Mouse (Mus musculus): ENCODE results near the gene Nek5. TPM values are rescaled to one million over a fixed set of nuclear protein-coding genes. Genes with fewer than 3 reads are reported as not detected.
"Not testable (repeated sequence)": the region's sequence is repeated elsewhere in the genome, so short reads cannot be mapped to it uniquely, and the experiment has no call there.

Nek5 gene
- under 1 TPM in 1 of 3 experiments, not detected in 2; 0.24 TPM for polyA plus RNA-seq (2017; shearing (Covaris generic))

DNA sequence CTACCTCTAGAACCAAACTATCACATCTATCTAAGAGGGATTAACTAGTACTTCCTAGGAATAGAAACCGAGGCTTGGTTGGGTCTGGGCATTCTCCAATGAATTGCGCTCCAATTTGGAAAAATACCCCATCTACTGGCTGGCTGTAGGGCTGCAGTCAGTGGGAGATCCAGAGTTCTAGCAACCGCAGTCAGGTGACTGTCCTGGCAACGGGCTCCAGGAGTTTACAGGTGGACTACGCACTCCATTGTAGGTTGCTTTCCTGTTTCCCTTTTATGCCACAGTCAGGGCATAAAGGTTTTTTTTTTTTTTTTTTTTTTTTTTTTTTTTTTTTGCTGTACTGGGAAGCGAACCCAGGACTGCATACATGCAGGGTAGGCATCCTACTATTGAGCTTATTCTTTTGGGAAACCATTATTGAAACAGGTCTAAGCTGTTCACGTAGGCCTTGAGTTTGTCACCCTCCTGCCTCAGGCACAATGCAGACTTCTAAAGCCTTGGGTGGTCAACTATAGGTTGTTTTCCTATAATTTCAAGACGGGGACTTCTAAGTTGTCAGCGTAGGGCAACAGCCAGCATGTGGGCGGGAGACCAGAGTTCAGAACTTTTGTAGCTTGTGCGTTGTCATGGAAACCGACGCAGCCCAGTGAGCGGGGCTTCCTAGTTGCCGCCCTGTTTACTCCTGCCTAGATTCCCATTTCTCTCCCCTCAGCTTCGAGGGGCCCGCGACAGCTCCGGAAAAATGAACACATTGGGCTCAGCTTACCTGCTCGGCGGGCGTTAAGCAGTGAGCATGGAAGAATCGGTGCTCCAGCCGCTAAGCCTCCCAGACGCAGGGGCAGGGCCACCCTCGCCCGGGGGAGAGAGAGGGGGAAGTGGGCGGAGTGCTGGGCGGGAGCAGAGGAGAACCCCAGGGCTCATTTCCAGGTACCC lies at the start of gene Nek5:
Gene Nek5 (minus strand): TSS at position 834 of the 933 bp plus-strand sequence.
- peak; percentile 75 for ATAC-seq

DNA sequence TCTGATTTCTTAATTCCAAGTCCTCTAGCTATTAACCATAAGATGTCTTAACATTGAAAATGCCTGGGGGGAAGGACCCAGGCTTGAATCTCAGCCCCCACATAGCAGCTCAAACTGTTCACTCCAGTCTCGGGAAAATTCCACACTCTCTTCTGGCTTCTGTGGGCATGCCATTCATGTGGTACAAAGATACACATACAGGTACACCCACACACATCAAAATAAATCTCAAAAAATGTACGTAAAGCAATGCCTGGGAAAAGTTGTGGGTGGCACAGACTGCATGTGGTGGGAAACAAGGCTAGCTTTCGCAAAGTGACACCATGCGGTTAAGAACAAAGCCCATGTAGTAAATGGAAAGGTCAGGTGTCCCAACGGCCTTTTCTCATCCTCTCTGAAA lies 44.3 kb upstream of the Nek5 start:
- no peak for ATAC-seq

GRCm38 (mm10) chr8:22166080-22166603 lies 41.3 kb upstream of the Nek5 start, which contains the start of gene Nek3:
Gene Nek3, minus strand, starts transcription at chr8:22166435.
- ATAC-seq: peak; percentile 94

DNA sequence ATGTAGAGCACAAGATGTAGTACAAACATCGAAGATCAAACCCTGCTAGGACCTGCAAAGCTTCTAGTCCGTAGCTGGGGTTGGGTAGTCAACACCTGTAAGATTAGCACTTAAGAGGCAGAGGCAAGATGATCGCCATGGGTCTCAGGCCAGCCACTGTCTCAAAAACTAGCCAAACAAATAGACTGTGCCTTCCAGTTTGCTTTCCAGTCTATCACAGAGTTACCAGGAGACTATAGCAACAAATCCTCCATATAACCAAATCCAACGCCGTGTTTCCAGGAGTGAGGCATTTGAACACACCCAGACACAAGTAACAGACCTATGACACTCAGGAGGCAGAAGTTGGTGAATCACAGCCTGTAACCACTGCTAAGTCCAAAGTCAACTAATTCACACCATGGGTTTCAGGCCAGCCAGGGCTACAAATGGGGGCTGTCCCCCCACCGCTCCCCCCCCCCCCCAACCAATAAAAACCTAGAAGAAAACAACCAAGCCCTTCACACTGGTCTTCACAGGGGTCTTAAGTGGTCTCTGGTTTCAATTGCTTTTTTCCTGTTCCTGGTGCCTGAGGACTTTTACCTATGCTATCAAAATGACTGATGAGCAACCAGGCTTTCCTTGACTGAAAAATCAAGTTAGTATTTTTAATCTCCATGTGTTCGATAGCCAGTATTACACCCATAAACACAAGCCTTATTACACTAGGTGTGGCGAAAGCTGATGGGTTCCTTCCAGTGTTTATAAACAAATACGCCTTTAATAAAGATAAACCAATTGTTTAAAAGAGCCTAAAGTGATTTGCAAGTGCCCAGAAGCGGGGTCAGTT lies 40.6 kb upstream of the Nek5 start:
- peak; percentile 40 for ATAC-seq

DNA sequence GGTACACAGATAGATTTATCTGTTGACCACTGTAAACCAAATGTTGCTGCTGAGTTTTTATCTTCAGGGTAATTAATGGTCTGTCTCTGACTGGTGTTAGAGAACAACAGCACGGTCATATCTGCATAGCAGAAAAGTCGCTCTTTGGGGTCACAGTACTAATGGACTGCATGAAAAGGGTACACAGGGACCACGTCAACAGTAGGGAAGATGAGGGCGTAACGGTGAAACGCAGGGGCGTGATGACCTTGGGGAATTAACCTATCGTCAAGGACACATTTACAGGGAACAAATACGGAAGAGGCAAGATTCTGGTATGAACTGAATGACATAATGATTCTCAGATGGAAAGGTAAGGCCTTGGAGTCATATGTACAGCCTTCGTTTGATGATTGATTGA lies 39.6 kb upstream of the Nek5 start:
- ATAC-seq: no peak

DNA sequence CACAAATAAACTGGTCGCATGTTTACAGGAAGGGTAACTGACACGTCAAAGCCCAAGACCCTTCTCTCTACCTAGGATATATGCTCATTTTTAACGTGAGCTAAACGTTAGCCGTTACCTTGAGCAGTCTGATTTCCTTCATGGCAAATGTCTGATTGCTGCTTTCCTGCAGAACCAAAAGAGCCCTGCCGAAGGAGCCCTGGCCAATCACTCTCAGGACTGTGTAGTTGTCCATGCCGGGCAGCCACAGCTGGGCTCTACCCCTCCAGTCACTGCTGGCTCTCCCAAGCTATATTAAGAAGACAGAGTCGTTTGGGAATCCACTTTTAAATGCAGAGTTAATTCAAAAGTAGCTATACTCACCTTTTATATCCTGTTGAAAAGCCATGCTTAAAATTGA lies 37.4 kb upstream of the Nek5 start:
- no peak for ATAC-seq

- ATAC-seq: no peak
Measured at GRCm38 (mm10) chr8:22150345-22150663, 25.5 kb upstream of the Nek5 start.

GRCm38 (mm10) chr8:22149643-22150344 lies 24.9 kb upstream of the Nek5 start:
- no peak for ATAC-seq

DNA sequence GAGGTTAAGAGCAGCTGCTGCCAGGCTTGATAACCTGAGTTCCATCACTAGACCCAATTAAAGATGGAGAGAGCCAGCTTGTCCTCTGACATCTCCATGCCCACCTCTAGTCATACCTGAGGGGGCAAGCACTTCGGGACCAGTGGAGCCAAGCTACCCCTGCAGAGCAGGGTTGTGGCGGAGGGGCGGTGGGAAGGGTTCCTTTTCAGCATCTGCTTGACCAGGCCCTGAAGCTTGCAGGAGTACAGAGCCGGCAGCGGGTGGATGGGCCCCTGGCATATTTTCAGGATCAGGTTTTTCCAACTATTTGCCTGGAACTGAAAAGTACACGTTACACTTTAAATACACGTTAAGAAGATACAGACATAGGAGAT lies 23.5 kb upstream of the Nek5 start:
- ATAC-seq: no peak

- no peak for ATAC-seq
Measured at GRCm38 (mm10) chr8:22147706-22148366, 23.0 kb upstream of the Nek5 start.

DNA sequence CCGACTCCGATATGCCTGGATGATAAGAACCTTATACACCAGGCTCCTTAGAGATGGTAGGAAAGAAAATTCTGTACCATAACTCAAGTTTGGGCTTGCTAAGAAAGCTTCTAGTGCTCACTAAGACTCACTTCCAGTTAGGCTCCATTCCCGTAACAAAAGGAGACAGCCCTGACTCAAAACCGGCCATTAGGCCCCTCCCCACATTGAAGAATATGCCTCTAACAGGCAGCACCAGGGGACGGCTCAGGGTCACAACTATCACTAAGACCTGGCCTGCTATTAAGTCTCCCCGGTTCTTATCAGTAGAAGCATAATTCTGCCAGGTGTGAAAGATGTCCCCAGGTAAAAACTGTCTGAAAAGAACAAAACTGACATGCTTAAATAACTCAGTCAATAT lies 21.0 kb upstream of the Nek5 start:
- ATAC-seq: no peak

DNA sequence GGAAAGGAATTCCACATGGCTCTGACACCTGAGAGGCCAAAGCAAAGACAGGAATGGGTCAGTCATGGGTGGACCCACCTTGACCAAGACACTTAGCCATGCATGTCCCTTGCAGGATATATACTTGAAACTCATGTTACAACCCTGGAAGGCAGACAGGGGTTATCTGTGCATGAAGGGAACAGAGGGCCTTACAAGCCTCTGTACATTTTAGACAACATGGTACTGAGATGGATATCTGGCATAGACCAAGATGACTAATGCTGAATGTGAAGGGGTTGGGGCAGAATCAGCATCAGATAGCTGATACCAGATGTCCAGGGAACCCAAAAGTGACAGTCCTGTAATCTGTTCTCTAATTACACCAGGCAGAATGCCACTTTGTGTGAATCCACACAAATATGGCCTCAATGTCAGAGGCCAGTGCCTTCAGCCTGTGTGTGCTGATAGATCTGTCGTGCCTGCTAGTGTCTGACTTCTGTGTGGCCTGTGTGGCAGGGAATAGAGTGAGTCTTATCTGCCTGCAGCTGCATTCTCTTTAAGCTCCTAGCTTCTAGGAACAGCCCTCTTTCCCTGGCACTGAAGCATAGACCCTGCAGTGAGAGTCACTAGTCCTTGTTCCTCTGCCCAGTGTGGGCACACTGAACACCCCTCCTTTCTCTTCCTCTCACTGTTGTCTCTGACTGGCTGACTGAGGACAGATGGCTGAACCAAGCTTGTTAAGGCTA lies 19.1 kb upstream of the Nek5 start:
- no peak for ATAC-seq

GRCm38 (mm10) chr8:22142592-22142991 lies 17.7 kb upstream of the Nek5 start:
- no peak for ATAC-seq

- ATAC-seq: no peak
Measured at GRCm38 (mm10) chr8:22141836-22142385, 17.1 kb upstream of the Nek5 start.

- ATAC-seq: not testable (repeated sequence)
Measured at GRCm38 (mm10) chr8:22136462-22136861, 11.6 kb upstream of the Nek5 start.

DNA sequence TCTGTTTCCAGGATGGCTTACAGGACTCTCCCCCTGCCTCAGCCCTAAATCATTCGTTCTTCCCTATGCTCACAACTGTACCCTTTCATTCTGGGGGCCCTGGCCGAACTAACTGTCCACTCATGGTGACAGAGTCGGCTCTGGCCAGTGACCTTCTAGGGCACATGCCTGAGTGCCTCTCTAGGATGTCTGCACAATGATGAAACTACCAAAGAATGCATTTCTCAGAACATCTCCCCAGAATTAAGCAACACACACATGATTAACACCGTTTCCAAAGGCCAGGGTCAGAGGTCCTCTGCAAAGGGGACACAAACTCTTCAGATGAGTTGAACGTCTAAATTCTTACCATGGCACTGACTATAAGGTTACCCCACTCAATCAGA lies 9.9 kb upstream of the Nek5 start:
- no peak for ATAC-seq

DNA sequence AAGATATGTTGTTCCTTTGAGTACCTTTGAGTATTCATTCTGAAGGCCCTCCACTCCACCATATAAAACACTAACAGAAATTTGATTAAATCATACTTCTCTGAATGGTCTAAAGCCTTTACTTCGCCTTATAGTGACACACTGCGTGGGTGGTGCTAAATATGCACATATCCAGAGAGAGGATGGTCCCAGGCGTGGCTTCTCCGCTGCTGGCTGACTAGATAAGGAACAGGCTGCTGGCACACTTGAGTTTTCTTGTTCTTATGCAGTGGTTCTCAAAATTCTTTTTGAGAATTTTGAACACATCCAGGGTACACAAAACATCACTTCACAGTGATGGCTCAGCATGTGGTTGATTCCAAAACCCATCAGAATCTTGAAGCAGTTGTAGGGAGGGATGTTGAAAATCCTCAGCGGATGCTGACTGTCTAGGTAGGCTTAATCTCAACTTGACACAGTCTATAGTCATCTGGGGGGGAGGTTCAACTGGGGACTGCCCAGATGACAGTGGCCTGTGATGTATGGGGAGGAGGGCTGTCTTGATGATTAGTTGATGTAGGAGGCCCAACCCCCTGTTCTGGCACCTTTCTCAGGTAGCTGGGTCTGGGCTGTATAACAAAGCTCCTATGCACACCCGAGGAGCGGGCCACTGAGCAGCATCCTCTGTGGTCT lies 9.4 kb upstream of the Nek5 start:
- ATAC-seq: no peak

DNA sequence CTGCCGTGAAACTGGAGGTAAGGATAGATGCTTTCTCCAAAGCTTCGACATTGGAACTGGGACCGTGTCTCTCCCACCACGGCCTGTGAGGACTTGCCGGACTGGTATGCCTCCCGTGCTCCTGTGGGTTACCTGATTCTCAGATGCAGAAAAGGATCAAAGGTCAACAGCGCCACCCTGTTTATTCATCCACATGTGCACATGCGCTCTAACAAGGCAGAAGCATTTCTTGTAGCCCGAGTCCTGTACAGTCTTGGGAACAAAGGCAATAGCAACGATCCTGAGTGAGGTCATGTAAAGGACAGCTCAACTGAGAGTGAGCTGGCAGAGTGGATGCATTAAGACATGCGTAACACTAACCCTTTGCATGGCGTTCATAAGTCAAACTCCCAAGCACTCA lies 7.2 kb upstream of the Nek5 start:
- ATAC-seq: no peak

DNA sequence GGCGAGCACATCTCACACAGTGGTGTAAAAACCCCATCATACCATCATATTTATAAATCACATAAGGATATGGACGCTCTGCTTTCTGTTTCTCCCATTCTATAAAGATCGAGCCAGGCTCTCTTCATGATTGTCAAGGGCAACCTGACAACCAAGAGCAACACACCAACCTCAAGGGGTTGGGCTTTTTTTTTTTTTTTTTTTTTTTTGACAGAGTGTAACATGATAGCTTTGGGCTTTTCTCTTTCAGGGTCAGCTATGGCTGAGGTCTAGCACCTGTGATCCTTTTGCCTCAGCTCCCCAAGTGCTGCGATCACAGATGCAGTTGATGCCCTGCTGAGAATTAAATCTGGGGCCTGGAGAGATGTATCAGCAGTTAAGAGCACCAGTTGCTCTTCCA lies 17.8 kb downstream of the Nek5 start:
- ATAC-seq: no peak

GRCm38 (mm10) chr8:22091568-22091967 lies 33.3 kb downstream of the Nek5 start:
- ATAC-seq: no peak

DNA sequence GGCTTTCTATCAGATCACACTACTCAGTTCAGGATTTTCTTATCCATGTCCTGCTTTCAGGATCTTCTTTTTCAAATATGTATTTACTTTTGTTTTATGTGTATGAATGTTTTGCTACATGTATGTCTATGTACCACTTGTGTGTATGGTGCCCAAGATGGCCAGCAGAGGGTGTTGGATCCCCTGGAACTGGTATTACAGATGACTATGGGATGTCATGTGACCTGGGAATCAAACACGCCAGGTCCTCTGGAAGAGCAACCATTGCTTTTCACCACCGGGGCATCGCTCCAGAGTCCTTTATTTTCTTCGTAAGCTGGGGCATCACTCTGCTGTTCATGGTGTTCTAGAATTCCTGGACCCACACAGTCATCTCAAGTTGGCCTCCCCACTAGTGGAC lies 35.6 kb downstream of the Nek5 start:
- no peak for ATAC-seq

All from inflammation-experienced regulatory T-cells, adult 6 months (primary cell).